Mouse (Mus musculus): ENCODE results near the gene Zfhx3. TPM values are rescaled to one million over a fixed set of nuclear protein-coding genes. Genes with fewer than 3 reads are reported as not detected.
A peak's percentile ranks its signal among the peaks of the same experiment; 100 is the strongest.

Gene Zfhx3
- polyA plus RNA-seq, 1 experiment from 2014 or later = 8.2 TPM

- WGBS = 65% methylated on average over 5 of the region's 5 CpGs
These were observed 751.4 kb downstream of the Zfhx3 start for GRCm38 (mm10) chr8:108693841-108694240.

GRCm38 (mm10) chr8:108694516-108694915, 752.1 kb downstream of the Zfhx3 start:
- TF ChIP-seq CTCF (IDR thresholded peaks at IDR 0.05) = no peak
- TF ChIP-seq EP300 (IDR thresholded peaks at IDR 0.05) = no peak
- Histone ChIP-seq H3K36me3 (ENCODE audit: insufficient read depth, low read length) (no peaks in the 10 kb centered on the region), H3K4me2 (replicated peaks; ENCODE audit: low read depth, low read length) (no peak overlapping the region), H3K27ac (ENCODE audit: low read length) (no peak overlapping the region), H3K9ac (replicated peaks; ENCODE audit: low read depth) (no peak overlapping the region), H3K4me3 (ENCODE audit: low read depth, low read length) (no peak overlapping the region), H3K9me3 (ENCODE audit: low read length) (no peaks in the 10 kb centered on the region), H3K27me3 (replicated peaks; ENCODE audit: insufficient read depth, low read length) (peaks cover 28% of the 10 kb centered on the region; the same call in 1 of the 2 replicates), H3K4me1 (ENCODE audit: insufficient read depth, low read depth, low read length) (peaks cover 4% of the 10 kb centered on the region; the same call in 1 of the 2 replicates)
- WGBS = 54% methylated on average over 6 of the region's 6 CpGs
- no peak for ATAC-seq
- DNase-seq (ENCODE audit: low spot score) = peak; percentile 3

More at GRCm38 (mm10) chr8:108693841-108694240, 751.4 kb downstream of the Zfhx3 start:
- TF ChIP-seq EP300 (IDR thresholded peaks at IDR 0.05) = 0 out of 2 replicates have a peak, but pooled peaks have one; percentile 19
- no peak for TF ChIP-seq CTCF (IDR thresholded peaks at IDR 0.05)
- no peak overlapping the region for H3K27ac ChIP-seq (ENCODE audit: low read length)
- no peaks in the 10 kb centered on the region for H3K9me3 ChIP-seq (ENCODE audit: low read length)
- peaks cover 28% of the 10 kb centered on the region; the same call in 1 of the 2 replicates for H3K27me3 ChIP-seq (replicated peaks; ENCODE audit: insufficient read depth, low read length)
- no peak overlapping the region for H3K9ac ChIP-seq (replicated peaks; ENCODE audit: low read depth)
- H3K4me3 ChIP-seq (ENCODE audit: low read depth, low read length) = no peak overlapping the region
- no peak overlapping the region for H3K4me2 ChIP-seq (replicated peaks; ENCODE audit: low read depth, low read length)
- ATAC-seq (peak; percentile 54), DNase-seq (ENCODE audit: low spot score) (peak; percentile 80)
- H3K36me3 ChIP-seq (ENCODE audit: insufficient read depth, low read length) = no peaks in the 10 kb centered on the region
- peaks cover 4% of the 10 kb centered on the region; the same call in 1 of the 2 replicates for H3K4me1 ChIP-seq (ENCODE audit: insufficient read depth, low read depth, low read length)

- H3K4me1 ChIP-seq (ENCODE audit: insufficient read depth, low read depth, low read length) = peaks cover 4% of the 10 kb centered on the region; the same call in 1 of the 2 replicates
- peak overlapping the region; percentile 31 for H3K4me3 ChIP-seq (ENCODE audit: low read depth, low read length)
- DNase-seq (ENCODE audit: low spot score) (no peak), ATAC-seq (no peak)
- WGBS = 16% methylated on average over 31 of the region's 32 CpGs
- TF ChIP-seq EP300 (IDR thresholded peaks at IDR 0.05) = no peak
- TF ChIP-seq CTCF (IDR thresholded peaks at IDR 0.05) = no peak
- H3K36me3 ChIP-seq (ENCODE audit: insufficient read depth, low read length) = no peaks in the 10 kb centered on the region
- H3K9ac ChIP-seq (replicated peaks; ENCODE audit: low read depth) = no peak overlapping the region
- H3K9me3 ChIP-seq (ENCODE audit: low read length) = no peaks in the 10 kb centered on the region
- peak overlapping the region; percentile 55 for H3K4me2 ChIP-seq (replicated peaks; ENCODE audit: low read depth, low read length)
- H3K27ac ChIP-seq (ENCODE audit: low read length) = no peak overlapping the region
- peaks cover 28% of the 10 kb centered on the region; the same call in 1 of the 2 replicates for H3K27me3 ChIP-seq (replicated peaks; ENCODE audit: insufficient read depth, low read length)
These were observed 752.9 kb downstream of the Zfhx3 start for GRCm38 (mm10) chr8:108695242-108695880.

- Histone ChIP-seq H3K36me3 (ENCODE audit: insufficient read depth, low read length) (no peaks in the 10 kb centered on the region), H3K9me3 (ENCODE audit: low read length) (no peaks in the 10 kb centered on the region), H3K4me1 (ENCODE audit: insufficient read depth, low read depth, low read length) (peaks cover 4% of the 10 kb centered on the region; the same call in 1 of the 2 replicates), H3K27me3 (replicated peaks; ENCODE audit: insufficient read depth, low read length) (peaks cover 28% of the 10 kb centered on the region; the same call in 1 of the 2 replicates), H3K27ac (ENCODE audit: low read length) (peak overlapping the region; percentile 32; the same call in 1 of the 2 replicates), H3K4me2 (replicated peaks; ENCODE audit: low read depth, low read length) (peak overlapping the region; percentile 55), H3K4me3 (ENCODE audit: low read depth, low read length) (peak overlapping the region; percentile 31), H3K9ac (replicated peaks; ENCODE audit: low read depth) (0 out of 2 replicates have a peak overlapping the region, but pooled peaks have one; percentile 8)
- DNase-seq (ENCODE audit: low spot score) (peak; percentile 71), ATAC-seq (peak; percentile 73)
- WGBS = 2% methylated on average over 29 of the region's 31 CpGs
- TF ChIP-seq CTCF (IDR thresholded peaks at IDR 0.05) = no peak
- no peak for TF ChIP-seq EP300 (IDR thresholded peaks at IDR 0.05)
These were observed 753.6 kb downstream of the Zfhx3 start for GRCm38 (mm10) chr8:108695938-108696630.

- WGBS = 13% methylated on average over 27 of the region's 27 CpGs
- H3K4me3 ChIP-seq (ENCODE audit: low read depth, low read length) = peak overlapping the region; percentile 31; the same call in 1 of the 2 replicates
- peak; percentile 4 for DNase-seq (ENCODE audit: low spot score)
- H3K36me3 ChIP-seq (ENCODE audit: insufficient read depth, low read length) = no peaks in the 10 kb centered on the region
- 0 out of 2 replicates have a peak overlapping the region, but pooled peaks have one; percentile 8 for H3K9ac ChIP-seq (replicated peaks; ENCODE audit: low read depth)
- ATAC-seq = no peak
- H3K27ac ChIP-seq (ENCODE audit: low read length) = 0 out of 2 replicates have a peak overlapping the region, but pooled peaks have one; percentile 5
- H3K4me1 ChIP-seq (ENCODE audit: insufficient read depth, low read depth, low read length) = peaks cover 4% of the 10 kb centered on the region; the same call in 1 of the 2 replicates
- H3K4me2 ChIP-seq (replicated peaks; ENCODE audit: low read depth, low read length) = peak overlapping the region; percentile 55; the same call in 1 of the 2 replicates
- H3K9me3 ChIP-seq (ENCODE audit: low read length) = no peaks in the 10 kb centered on the region
- TF ChIP-seq EP300 (IDR thresholded peaks at IDR 0.05) (no peak), CTCF (IDR thresholded peaks at IDR 0.05) (no peak)
- H3K27me3 ChIP-seq (replicated peaks; ENCODE audit: insufficient read depth, low read length) = peaks cover 28% of the 10 kb centered on the region; the same call in 1 of the 2 replicates
These were observed 754.4 kb downstream of the Zfhx3 start for GRCm38 (mm10) chr8:108696631-108697410.
